Mouse (Mus musculus): Measurements from ENCODE around the gene Olfr776. TPM values are rescaled to one million over a fixed set of nuclear protein-coding genes. Genes with fewer than 3 reads are reported as not detected.
"Not testable (repeated sequence)": the region's sequence is repeated elsewhere in the genome, so short reads cannot be mapped to it uniquely, and the experiment has no call there.

Gene Olfr776
- polyA plus RNA-seq (2015; fragmentation: Nextera tagmentation; extraction: Ambion mirVana): not detected in 2 replicates

DNA sequence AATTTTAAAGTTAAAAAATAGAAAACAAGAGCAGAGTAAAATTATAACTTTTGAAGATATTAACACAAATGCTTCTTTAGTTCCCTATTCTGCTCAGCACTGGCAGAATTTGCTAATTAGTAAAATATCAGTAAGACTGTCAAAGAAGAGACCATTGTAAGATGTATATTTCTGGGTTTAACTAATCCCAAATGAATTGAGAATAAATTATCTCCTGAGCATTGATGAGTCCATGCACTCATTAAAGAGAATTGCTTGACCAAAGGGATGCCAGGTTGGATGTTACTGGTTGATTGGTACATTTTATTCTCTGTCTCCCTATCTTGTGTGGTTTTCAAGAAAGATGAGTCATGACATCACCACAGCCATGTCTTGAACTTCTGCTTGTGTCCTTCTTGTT is at the start of gene Olfr776:
TSS of gene Olfr776 (plus strand) at position 301 of the 400 bp plus-strand sequence.
- H3K4me2 ChIP-seq (ENCODE audit: low read length): no peak within 1 kb of the TSS
- no peaks in the 10 kb centered on the region for H3K9me3 ChIP-seq (ENCODE audit: control insufficient read depth, low read length)
- no peaks in the 10 kb centered on the region for H3K36me3 ChIP-seq (ENCODE audit: control insufficient read depth, insufficient read depth, low read length)
- no peak within 1 kb of the TSS for H3K4me3 ChIP-seq (ENCODE audit: low read length)
- H3K27me3 ChIP-seq (replicated peaks; ENCODE audit: control insufficient read depth, insufficient read depth, low read length): no peaks in the 10 kb centered on the region
- no peak for ATAC-seq
- H3K27ac ChIP-seq (ENCODE audit: low read depth, low read length): no peak within 1 kb of the TSS
- no peak within 1 kb of the TSS for H3K9ac ChIP-seq (ENCODE audit: low read depth, low read length)
- no peaks in the 10 kb centered on the region for H3K4me1 ChIP-seq (ENCODE audit: control insufficient read depth, insufficient read depth, low read depth, low read length)

DNA sequence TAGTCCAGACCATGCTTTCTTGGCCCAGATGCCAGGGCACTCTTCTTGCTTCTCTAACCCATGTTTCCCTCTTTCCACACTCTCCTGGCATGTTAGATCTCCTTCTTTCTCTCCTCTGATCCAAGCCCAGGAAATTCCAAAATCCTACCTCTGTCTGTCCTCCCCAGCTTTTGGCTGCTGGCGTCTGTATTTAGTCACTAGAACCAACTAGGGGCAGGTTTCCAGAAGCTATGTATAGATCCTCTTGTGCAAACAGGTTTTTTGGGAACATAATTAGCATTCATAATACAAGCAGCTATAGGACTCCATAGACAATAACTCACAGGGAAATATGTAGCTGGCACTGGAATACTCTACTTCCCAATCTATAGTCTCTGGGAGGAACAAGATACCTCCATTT is 28.2 kb upstream of the Olfr776 start:
- Histone ChIP-seq H3K36me3 (ENCODE audit: control insufficient read depth, insufficient read depth, low read length) (no peaks in the 10 kb centered on the region), H3K4me3 (ENCODE audit: low read length) (no peak overlapping the region), H3K9ac (ENCODE audit: low read depth, low read length) (no peak overlapping the region), H3K4me2 (ENCODE audit: low read length) (no peak overlapping the region), H3K4me1 (ENCODE audit: control insufficient read depth, insufficient read depth, low read depth, low read length) (no peaks in the 10 kb centered on the region), H3K27me3 (replicated peaks; ENCODE audit: control insufficient read depth, insufficient read depth, low read length) (no peaks in the 10 kb centered on the region), H3K9me3 (ENCODE audit: control insufficient read depth, low read length) (no peaks in the 10 kb centered on the region), H3K27ac (ENCODE audit: low read depth, low read length) (no peak overlapping the region)
- no peak for ATAC-seq
- WGBS: 74% methylated on average over 1 of the region's 1 CpGs

DNA sequence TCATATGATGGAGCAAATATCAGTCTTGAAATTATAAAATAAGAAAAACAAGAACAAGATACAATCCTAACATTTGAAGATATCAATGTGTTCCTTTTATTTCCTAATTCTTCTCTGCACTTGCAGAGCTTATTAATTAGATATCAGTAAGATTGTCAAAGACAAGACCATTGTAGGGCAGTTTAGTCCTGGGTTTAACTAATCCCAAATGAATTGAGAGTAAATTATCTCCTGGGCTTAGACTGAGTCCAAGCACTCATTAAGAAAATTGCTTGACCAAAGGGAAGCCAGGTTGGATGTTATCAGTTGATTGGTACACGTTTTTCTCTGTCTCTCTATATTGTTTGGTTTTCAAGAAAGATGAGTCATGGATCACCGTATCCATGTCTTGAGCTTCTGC is 23.0 kb upstream of the Olfr776 start, which contains the start of gene Olfr774:
TSS of gene Olfr774 (plus strand) at position 301 of the 400 bp plus-strand sequence.
- Histone ChIP-seq H3K27me3 (replicated peaks; ENCODE audit: control insufficient read depth, insufficient read depth, low read length) (no peaks in the 10 kb centered on the region), H3K9ac (ENCODE audit: low read depth, low read length) (no peak within 1 kb of the TSS), H3K27ac (ENCODE audit: low read depth, low read length) (no peak within 1 kb of the TSS), H3K36me3 (ENCODE audit: control insufficient read depth, insufficient read depth, low read length) (no peaks in the 10 kb centered on the region), H3K4me3 (ENCODE audit: low read length) (no peak within 1 kb of the TSS), H3K4me1 (ENCODE audit: control insufficient read depth, insufficient read depth, low read depth, low read length) (no peaks in the 10 kb centered on the region), H3K4me2 (ENCODE audit: low read length) (no peak within 1 kb of the TSS), H3K9me3 (ENCODE audit: control insufficient read depth, low read length) (no peaks in the 10 kb centered on the region)
- 71% methylated on average over 2 of the region's 2 CpGs for WGBS
- ATAC-seq: no peak

DNA sequence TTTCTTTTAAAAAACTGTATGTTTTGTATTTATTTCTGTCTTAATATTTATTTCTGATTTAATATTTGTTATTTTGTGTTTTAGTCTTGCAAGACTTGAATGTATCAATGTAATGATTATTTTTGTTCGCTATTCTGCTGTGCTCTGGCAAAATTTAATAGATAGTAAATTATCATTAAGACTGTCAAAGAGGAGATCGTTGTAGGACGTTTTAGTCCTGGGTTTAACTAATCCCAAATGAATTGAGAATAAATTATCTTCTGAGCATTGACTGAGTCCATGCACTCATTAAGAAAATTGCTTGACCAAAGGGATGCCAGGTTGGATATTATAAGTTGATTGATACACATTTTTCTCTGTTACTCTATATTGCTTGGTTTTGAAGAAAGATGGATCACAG is 10.8 kb upstream of the Olfr776 start, which contains the start of gene Olfr775:
TSS of gene Olfr775 (plus strand) at position 301 of the 400 bp plus-strand sequence.
- ATAC-seq: no peak
- H3K36me3 ChIP-seq (ENCODE audit: control insufficient read depth, insufficient read depth, low read length): no peaks in the 10 kb centered on the region
- 75% methylated on average over 3 of the region's 3 CpGs for WGBS

DNA sequence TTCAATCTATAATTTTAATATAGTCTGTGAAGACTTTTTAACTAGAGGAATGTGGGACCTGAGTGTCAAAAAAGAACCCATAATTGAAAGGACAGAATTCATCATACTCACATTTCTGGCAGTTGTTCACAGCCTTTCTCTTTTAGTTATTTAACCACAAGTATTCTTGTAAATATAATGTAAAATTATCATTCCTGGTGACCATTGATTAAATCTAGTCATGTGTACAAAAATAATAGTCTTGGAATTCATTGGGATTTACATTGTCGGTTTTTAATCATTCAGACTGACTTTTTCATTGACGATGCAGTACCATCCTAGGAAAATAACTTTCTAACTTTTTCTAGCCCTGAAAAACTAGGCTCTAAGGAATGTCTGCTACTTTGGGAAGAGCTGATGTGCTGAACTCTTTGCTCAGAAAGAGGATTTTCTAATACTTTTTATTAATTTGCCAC is 12.2 kb downstream of the Olfr776 start, which contains the start of gene Olfr777:
TSS of gene Olfr777 (minus strand) at position 405 of the 455 bp plus-strand sequence.
- WGBS: 92% methylated on average over 2 of the region's 2 CpGs
- no peak for ATAC-seq
- Histone ChIP-seq H3K4me2 (ENCODE audit: low read length) (no peak within 1 kb of the TSS), H3K9me3 (ENCODE audit: control insufficient read depth, low read length) (no peaks in the 10 kb centered on the region), H3K27me3 (replicated peaks; ENCODE audit: control insufficient read depth, insufficient read depth, low read length) (no peaks in the 10 kb centered on the region), H3K36me3 (ENCODE audit: control insufficient read depth, insufficient read depth, low read length) (no peaks in the 10 kb centered on the region), H3K9ac (ENCODE audit: low read depth, low read length) (no peak within 1 kb of the TSS), H3K27ac (ENCODE audit: low read depth, low read length) (no peak within 1 kb of the TSS), H3K4me3 (ENCODE audit: low read length) (no peak within 1 kb of the TSS), H3K4me1 (ENCODE audit: control insufficient read depth, insufficient read depth, low read depth, low read length) (no peaks in the 10 kb centered on the region)

More for the DNA sequence above, 10.8 kb upstream of the Olfr776 start, which contains the start of gene Olfr775:
- no peak within 1 kb of the TSS for H3K27ac ChIP-seq (ENCODE audit: low read depth, low read length)
- H3K4me2 ChIP-seq (ENCODE audit: low read length): no peak within 1 kb of the TSS
- no peaks in the 10 kb centered on the region for H3K27me3 ChIP-seq (replicated peaks; ENCODE audit: control insufficient read depth, insufficient read depth, low read length)
- no peaks in the 10 kb centered on the region for H3K4me1 ChIP-seq (ENCODE audit: control insufficient read depth, insufficient read depth, low read depth, low read length)
- no peak within 1 kb of the TSS for H3K4me3 ChIP-seq (ENCODE audit: low read length)
- no peak within 1 kb of the TSS for H3K9ac ChIP-seq (ENCODE audit: low read depth, low read length)
- no peaks in the 10 kb centered on the region for H3K9me3 ChIP-seq (ENCODE audit: control insufficient read depth, low read length)

DNA sequence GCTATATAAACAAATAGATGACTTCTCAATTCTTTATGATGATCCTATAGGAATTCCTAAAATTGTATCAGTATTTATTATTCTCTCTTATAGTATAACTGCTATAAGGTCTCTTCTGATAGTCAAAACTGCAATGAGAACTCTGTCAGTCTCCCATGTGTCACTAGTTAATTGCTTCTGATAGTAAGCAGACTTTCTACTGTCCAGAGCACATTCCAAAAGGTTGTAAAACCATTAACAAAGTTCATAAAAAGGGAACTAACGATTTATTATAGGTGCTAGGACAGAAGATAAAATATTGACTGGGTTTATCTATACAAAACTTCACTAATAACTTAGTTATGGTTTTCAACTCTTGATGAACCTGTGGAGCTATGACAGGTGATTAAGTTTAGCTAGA is 54.0 kb downstream of the Olfr776 start:
- H3K4me1 ChIP-seq (ENCODE audit: control insufficient read depth, insufficient read depth, low read depth, low read length); ATAC-seq; H3K9me3 ChIP-seq (ENCODE audit: control insufficient read depth, low read length); H3K9ac ChIP-seq (ENCODE audit: low read depth, low read length); H3K4me2 ChIP-seq (ENCODE audit: low read length); H3K27ac ChIP-seq (ENCODE audit: low read depth, low read length); H3K27me3 ChIP-seq (replicated peaks; ENCODE audit: control insufficient read depth, insufficient read depth, low read length); H3K36me3 ChIP-seq (ENCODE audit: control insufficient read depth, insufficient read depth, low read length); H3K4me3 ChIP-seq (ENCODE audit: low read length): not testable (repeated sequence)
- WGBS: 59% methylated on average over 1 of the region's 1 CpGs

DNA sequence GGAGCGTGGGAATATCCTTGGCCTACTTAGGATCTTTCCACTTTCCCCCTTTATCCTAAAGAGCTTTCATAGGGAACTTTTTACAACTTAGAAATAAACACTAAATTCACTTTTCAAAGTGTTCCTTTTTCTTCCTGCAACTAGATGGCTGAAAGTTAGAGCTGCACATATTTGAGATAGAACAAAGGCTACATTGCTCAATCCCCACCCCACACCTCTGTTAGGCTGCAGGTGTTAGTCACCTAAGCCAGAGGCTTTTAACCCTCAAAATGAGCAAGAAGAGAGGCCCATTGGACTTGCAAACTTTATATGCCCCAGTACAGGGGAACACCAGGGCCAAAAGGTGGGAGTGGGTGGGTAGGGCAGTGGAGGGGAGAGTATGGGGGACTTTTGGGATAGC is 54.6 kb downstream of the Olfr776 start:
- H3K9me3 ChIP-seq (ENCODE audit: control insufficient read depth, low read length); H3K36me3 ChIP-seq (ENCODE audit: control insufficient read depth, insufficient read depth, low read length); H3K4me2 ChIP-seq (ENCODE audit: low read length); ATAC-seq; H3K27me3 ChIP-seq (replicated peaks; ENCODE audit: control insufficient read depth, insufficient read depth, low read length); H3K9ac ChIP-seq (ENCODE audit: low read depth, low read length); H3K27ac ChIP-seq (ENCODE audit: low read depth, low read length); H3K4me3 ChIP-seq (ENCODE audit: low read length); H3K4me1 ChIP-seq (ENCODE audit: control insufficient read depth, insufficient read depth, low read depth, low read length): not testable (repeated sequence)
- WGBS: no CpG with 5 or more reads among the region's 1 CpGs

Other genes with a start within 250 kb of the Olfr776 start
- gene Olfr763, start 248.3 kb upstream of the Olfr776 start, polyA plus RNA-seq (2015; fragmentation: Nextera tagmentation; extraction: Ambion mirVana): not detected in 2 replicates
- gene Olfr764-ps1, start 219.2 kb upstream of the Olfr776 start, polyA plus RNA-seq (2015; fragmentation: Nextera tagmentation; extraction: Ambion mirVana): not detected in 2 replicates
- gene Olfr765, start 209.1 kb upstream of the Olfr776 start, polyA plus RNA-seq (2015; fragmentation: Nextera tagmentation; extraction: Ambion mirVana): not detected in 2 replicates
- gene Olfr766-ps1, start 190.2 kb upstream of the Olfr776 start, polyA plus RNA-seq (2015; fragmentation: Nextera tagmentation; extraction: Ambion mirVana): not detected in 2 replicates
- gene Olfr767, start 176.2 kb upstream of the Olfr776 start, polyA plus RNA-seq (2015; fragmentation: Nextera tagmentation; extraction: Ambion mirVana): not detected in 2 replicates
- gene Olfr768, start 159.8 kb upstream of the Olfr776 start, polyA plus RNA-seq (2015; fragmentation: Nextera tagmentation; extraction: Ambion mirVana): not detected in 2 replicates
- gene Olfr769, start 141.3 kb upstream of the Olfr776 start, polyA plus RNA-seq (2015; fragmentation: Nextera tagmentation; extraction: Ambion mirVana): not detected in 2 replicates
- not detected in 2 replicates for gene Olfr770, start 120.1 kb upstream of the Olfr776 start, polyA plus RNA-seq (2015; fragmentation: Nextera tagmentation; extraction: Ambion mirVana)
- gene Olfr771, start 94.4 kb upstream of the Olfr776 start, polyA plus RNA-seq (2015; fragmentation: Nextera tagmentation; extraction: Ambion mirVana): not detected in 2 replicates
- not detected in 2 replicates for gene Olfr772, start 81.2 kb upstream of the Olfr776 start, polyA plus RNA-seq (2015; fragmentation: Nextera tagmentation; extraction: Ambion mirVana)
- gene Olfr773, start 71.7 kb upstream of the Olfr776 start, polyA plus RNA-seq (2015; fragmentation: Nextera tagmentation; extraction: Ambion mirVana): not detected in 2 replicates
- not detected in 2 replicates for gene Olfr774, start 22.9 kb upstream of the Olfr776 start, polyA plus RNA-seq (2015; fragmentation: Nextera tagmentation; extraction: Ambion mirVana)
- gene Olfr775, start 10.7 kb upstream of the Olfr776 start, polyA plus RNA-seq (2015; fragmentation: Nextera tagmentation; extraction: Ambion mirVana): not detected in 2 replicates
- not detected in 2 replicates for gene Olfr777, start 12.4 kb downstream of the Olfr776 start, polyA plus RNA-seq (2015; fragmentation: Nextera tagmentation; extraction: Ambion mirVana)
- not detected in 2 replicates for gene Olfr780, start 59.0 kb downstream of the Olfr776 start, polyA plus RNA-seq (2015; fragmentation: Nextera tagmentation; extraction: Ambion mirVana)
- gene Olfr781, start 69.7 kb downstream of the Olfr776 start, polyA plus RNA-seq (2015; fragmentation: Nextera tagmentation; extraction: Ambion mirVana): not detected in 2 replicates
- not detected in 2 replicates for gene Olfr782, start 89.7 kb downstream of the Olfr776 start, polyA plus RNA-seq (2015; fragmentation: Nextera tagmentation; extraction: Ambion mirVana)
- 0.07 and 0.15 TPM in 2 replicates for gene Olfr784, start 125.0 kb downstream of the Olfr776 start, polyA plus RNA-seq (2015; fragmentation: Nextera tagmentation; extraction: Ambion mirVana)
- gene Olfr785, start 146.3 kb downstream of the Olfr776 start, polyA plus RNA-seq (2015; fragmentation: Nextera tagmentation; extraction: Ambion mirVana): not detected in 2 replicates
- gene Olfr786, start 168.2 kb downstream of the Olfr776 start, polyA plus RNA-seq (2015; fragmentation: Nextera tagmentation; extraction: Ambion mirVana): not detected in 2 replicates
- not detected in 2 replicates for gene Olfr787, start 202.7 kb downstream of the Olfr776 start, polyA plus RNA-seq (2015; fragmentation: Nextera tagmentation; extraction: Ambion mirVana)
- not detected in 2 replicates for gene Olfr788, start 211.9 kb downstream of the Olfr776 start, polyA plus RNA-seq (2015; fragmentation: Nextera tagmentation; extraction: Ambion mirVana)
- not detected in 2 replicates for gene Olfr789, start 225.6 kb downstream of the Olfr776 start, polyA plus RNA-seq (2015; fragmentation: Nextera tagmentation; extraction: Ambion mirVana)
- gene Olfr790, start 239.4 kb downstream of the Olfr776 start, polyA plus RNA-seq (2015; fragmentation: Nextera tagmentation; extraction: Ambion mirVana): not detected in 2 replicates